Mouse (Mus musculus) liver, embryonic 14.5 days (tissue): ENCODE data around the gene Zbtb44. TPM values are rescaled to one million over a fixed set of nuclear protein-coding genes. Genes with fewer than 3 reads are reported as not detected.

ENCODE experiments used
- ATAC-seq: fragments of 200-750 bp; cut with Nextera tagmentation; 2 replicates; pipeline ENCODE4 v1.8.0; 2017; ENCODE audit warnings: moderate number of reproducible peaks, mild to moderate bottlenecking, moderate library complexity; ENCODE audit not compliant: insufficient read depth
- DNase-seq, 3 experiments: peaks; one replicate each; pipeline ENCODE4 v3.0.0-alpha.2; 2012 to 2013; ENCODE audit warnings: low read depth in 3 of 3, low spot score in 3 of 3
- H3K27ac ChIP-seq: fragments of 300-500 bp; sonication (generic); 2 replicates; pipeline ENCODE4 v1.5.1; 2014; ENCODE audit warnings: moderate library complexity, mild to moderate bottlenecking, control low read depth, inconsistent platforms
- H3K27me3 ChIP-seq: fragments of 300-500 bp; sonication (generic); 2 replicates; pipeline ENCODE4 v1.6.1; 2014; ENCODE audit warnings: mild to moderate bottlenecking, low read length, moderate library complexity; ENCODE audit not compliant: control insufficient read depth, insufficient read depth
- H3K36me3 ChIP-seq: fragments of 300-500 bp; sonication (generic); replicated peaks from 2 replicates; pipeline ENCODE4 v1.6.1; 2014; ENCODE audit warnings: low read depth; ENCODE audit not compliant: control insufficient read depth, insufficient read depth
- H3K4me1 ChIP-seq, 2 experiments: fragments of 200-500 bp in 1 of 2; fragments of 300-500 bp in 1 of 2; sonication (generic) in 1 of 2; replicated peaks; 2 replicates each; pipeline ENCODE4 v1.6.1; 2012 to 2014; ENCODE audit warnings: antibody characterized with exemption in 1 of 2, inconsistent platforms in 1 of 2, low read length in 1 of 2; ENCODE audit not compliant: control insufficient read depth in 2 of 2, insufficient read depth in 2 of 2
- H3K4me2 ChIP-seq: fragments of 300-500 bp; sonication (generic); 2 replicates; pipeline ENCODE4 v1.6.1; 2014; ENCODE audit warnings: low read depth, mild to moderate bottlenecking, control low read depth, moderate library complexity
- H3K4me3 ChIP-seq, 2 experiments: fragments of 200-500 bp in 1 of 2; fragments of 300-500 bp in 1 of 2; sonication (generic) in 1 of 2; 2 replicates each; pipeline ENCODE4 v1.5.1; 2012 to 2014; ENCODE audit warnings: low read depth in 2 of 2, low read length in 2 of 2, mild to moderate bottlenecking in 2 of 2, control low read depth in 1 of 2, inconsistent platforms in 1 of 2, moderate library complexity in 1 of 2; ENCODE audit not compliant: insufficient read depth in 1 of 2
- H3K9ac ChIP-seq: fragments of 300-500 bp; sonication (generic); replicated peaks from 2 replicates; pipeline ENCODE4 v1.6.1; 2014; ENCODE audit warnings: mild to moderate bottlenecking, control low read depth, moderate library complexity
- H3K9me3 ChIP-seq: fragments of 300-500 bp; sonication (generic); 2 replicates; pipeline ENCODE4 v1.6.1; 2016; ENCODE audit warnings: low read length, mixed read lengths; ENCODE audit not compliant: control insufficient read depth
- CTCF ChIP-seq: IDR thresholded peaks from 2 replicates; pipeline ENCODE4 v1.5.1; 2016; ENCODE audit warnings: antibody characterized with exemption, low read depth, control low read depth
- EP300 ChIP-seq: IDR thresholded peaks from 2 replicates; pipeline ENCODE4 v1.6.1; 2016; ENCODE audit warnings: antibody characterized with exemption, low read depth
- whole genome bisulfite sequencing: fragments of 180-500 bp; shearing (Covaris S2); extraction: QIAGEN DNeasy Blood & Tissue Kit; methylation state at CpG from one replicate; pipeline ENCODE4 v1.1.7; 2014; ENCODE audit not compliant: insufficient replicate concordance; 5-methylcytosine and 5-hydroxymethylcytosine counted together
- polyA plus RNA-seq, 2 experiments: library from polyadenylated mRNA; depleted of rRNA in 1 of 2; stranded (reverse) in 1 of 2; unstranded in 1 of 2; fragments of >200 nt; fragmentation: Nextera tagmentation in 1 of 2; extraction: Ambion mirVana in 1 of 2; gene quantifications; 2 replicates each; pipeline versions ENCODE4 v1.2.1 to v1.2.3; 2012 to 2014

Zbtb44 gene
- polyA plus RNA-seq, 2 experiments = 4.0 to 6.3 TPM

GRCm38 (mm10) chr9:31117488-31117887 is 87.0 kb downstream of the Zbtb44 start:
- Histone ChIP-seq H3K4me2 (no peak overlapping the region), H3K27me3 (no peaks in the 10 kb centered on the region), H3K4me3 (no peak overlapping the region), H3K9ac (no peak overlapping the region), H3K4me1 (no peaks in the 10 kb centered on the region; a peak in 1 of 4 replicates), H3K9me3 (no peaks in the 10 kb centered on the region), H3K36me3 (no peaks in the 10 kb centered on the region), H3K27ac (no peak overlapping the region)
- WGBS = 67% methylated on average over 6 of the region's 6 CpGs
- TF ChIP-seq CTCF = no peak
- TF ChIP-seq EP300 = no peak
- no peak for DNase-seq
- no peak for ATAC-seq

GRCm38 (mm10) chr9:31118520-31119298 is 88.3 kb downstream of the Zbtb44 start:
- 30% methylated on average over 11 of the region's 11 CpGs for WGBS
- Histone ChIP-seq H3K4me3 (no peak overlapping the region), H3K9me3 (no peaks in the 10 kb centered on the region), H3K36me3 (no peaks in the 10 kb centered on the region), H3K27me3 (no peaks in the 10 kb centered on the region), H3K4me1 (no peaks in the 10 kb centered on the region; a peak in 1 of 4 replicates), H3K4me2 (no peak overlapping the region), H3K27ac (no peak overlapping the region), H3K9ac (no peak overlapping the region)
- no peak for ATAC-seq
- DNase-seq = no peak
- TF ChIP-seq CTCF (no peak), EP300 (no peak)

- DNase-seq (no peak), ATAC-seq (no peak)
- H3K9me3 ChIP-seq = no peaks in the 10 kb centered on the region
- H3K36me3 ChIP-seq = no peaks in the 10 kb centered on the region
- no peak for TF ChIP-seq CTCF
- no peak for TF ChIP-seq EP300
- no peak overlapping the region for H3K9ac ChIP-seq
- H3K27ac ChIP-seq = no peak overlapping the region
- H3K4me2 ChIP-seq = no peak overlapping the region
- WGBS = 20% methylated on average over 5 of the region's 5 CpGs
- H3K4me3 ChIP-seq = no peak overlapping the region
- H3K27me3 ChIP-seq = no peaks in the 10 kb centered on the region
- no peaks in the 10 kb centered on the region; a peak in 1 of 4 replicates for H3K4me1 ChIP-seq
These were observed 89.0 kb downstream of the Zbtb44 start for GRCm38 (mm10) chr9:31119405-31119804.

GRCm38 (mm10) chr9:31119882-31120532 is 89.6 kb downstream of the Zbtb44 start:
- no peaks in the 10 kb centered on the region for H3K27me3 ChIP-seq
- 40% methylated on average over 11 of the region's 11 CpGs for WGBS
- no peaks in the 10 kb centered on the region for H3K36me3 ChIP-seq
- no peaks in the 10 kb centered on the region for H3K9me3 ChIP-seq
- H3K4me3 ChIP-seq = no peak overlapping the region
- no peak for ATAC-seq
- DNase-seq = no peak
- no peak overlapping the region for H3K27ac ChIP-seq
- no peaks in the 10 kb centered on the region; a peak in 1 of 4 replicates for H3K4me1 ChIP-seq
- H3K9ac ChIP-seq = no peak overlapping the region
- TF ChIP-seq EP300 (no peak), CTCF (no peak)
- H3K4me2 ChIP-seq = no peak overlapping the region

- Histone ChIP-seq H3K9me3 (no peaks in the 10 kb centered on the region), H3K27ac (no peak overlapping the region), H3K4me2 (no peak overlapping the region), H3K27me3 (no peaks in the 10 kb centered on the region), H3K36me3 (no peaks in the 10 kb centered on the region), H3K4me1 (no peaks in the 10 kb centered on the region; a peak in 1 of 4 replicates), H3K9ac (no peak overlapping the region), H3K4me3 (no peak overlapping the region)
- ATAC-seq (no peak), DNase-seq (no peak)
- WGBS = 34% methylated on average over 4 of the region's 4 CpGs
- TF ChIP-seq CTCF (no peak), EP300 (no peak)
These were observed 90.1 kb downstream of the Zbtb44 start for GRCm38 (mm10) chr9:31120533-31120915.
